Mouse (Mus musculus): Measurements from ENCODE around the gene Mea1.

GRCm38 (mm10) chr17:46703971-46704886, 25.6 kb downstream of the Mea1 start:
- TF ChIP-seq POLR2A (IDR thresholded peaks at IDR 0.05; ENCODE audit: insufficient read length, low read depth) (no peak), E2F4 (IDR thresholded peaks at IDR 0.05; ENCODE audit: insufficient read depth) (no peak), TCF12 (IDR thresholded peaks at IDR 0.05; ENCODE audit: insufficient read depth, poor library complexity, severe bottlenecking) (no peak), USF1 (IDR thresholded peaks at IDR 0.05; ENCODE audit: low read depth) (no peak), REST (IDR thresholded peaks at IDR 0.05; ENCODE audit: insufficient read depth, insufficient read length) (no peak), MAX (IDR thresholded peaks at IDR 0.05; ENCODE audit: low read depth) (no peak), MYOG (IDR thresholded peaks at IDR 0.05; ENCODE audit: control insufficient read depth in 1 of 3, insufficient read depth in 1 of 3, insufficient read length in 2 of 3, low read depth in 2 of 3) (no peak), TCF3 (IDR thresholded peaks at IDR 0.05; ENCODE audit: insufficient read length, low read depth) (no peak), CEBPB (IDR thresholded peaks at IDR 0.05; ENCODE audit: insufficient read depth, poor library complexity, severe bottlenecking) (no peak), POLR2AphosphoS2 (IDR thresholded peaks at IDR 0.05; ENCODE audit: insufficient read length, low read depth) (peak; percentile 29), SRF (IDR thresholded peaks at IDR 0.05; ENCODE audit: control insufficient read depth, insufficient read length, low read depth) (no peak)
